Mouse (Mus musculus) liver, postnatal 0 days (tissue): ENCODE results near the gene Prkrip1.

ENCODE experiments used
- CTCF ChIP-seq: sonication (generic); IDR thresholded peaks from 2 replicates; pipeline ENCODE4 v1.5.1; 2016; ENCODE audit warnings: antibody characterized with exemption, low read depth
- EP300 ChIP-seq: IDR thresholded peaks from 2 replicates; pipeline ENCODE4 v1.6.1; 2016; ENCODE audit warnings: antibody characterized with exemption, low read depth, mild to moderate bottlenecking

DNA sequence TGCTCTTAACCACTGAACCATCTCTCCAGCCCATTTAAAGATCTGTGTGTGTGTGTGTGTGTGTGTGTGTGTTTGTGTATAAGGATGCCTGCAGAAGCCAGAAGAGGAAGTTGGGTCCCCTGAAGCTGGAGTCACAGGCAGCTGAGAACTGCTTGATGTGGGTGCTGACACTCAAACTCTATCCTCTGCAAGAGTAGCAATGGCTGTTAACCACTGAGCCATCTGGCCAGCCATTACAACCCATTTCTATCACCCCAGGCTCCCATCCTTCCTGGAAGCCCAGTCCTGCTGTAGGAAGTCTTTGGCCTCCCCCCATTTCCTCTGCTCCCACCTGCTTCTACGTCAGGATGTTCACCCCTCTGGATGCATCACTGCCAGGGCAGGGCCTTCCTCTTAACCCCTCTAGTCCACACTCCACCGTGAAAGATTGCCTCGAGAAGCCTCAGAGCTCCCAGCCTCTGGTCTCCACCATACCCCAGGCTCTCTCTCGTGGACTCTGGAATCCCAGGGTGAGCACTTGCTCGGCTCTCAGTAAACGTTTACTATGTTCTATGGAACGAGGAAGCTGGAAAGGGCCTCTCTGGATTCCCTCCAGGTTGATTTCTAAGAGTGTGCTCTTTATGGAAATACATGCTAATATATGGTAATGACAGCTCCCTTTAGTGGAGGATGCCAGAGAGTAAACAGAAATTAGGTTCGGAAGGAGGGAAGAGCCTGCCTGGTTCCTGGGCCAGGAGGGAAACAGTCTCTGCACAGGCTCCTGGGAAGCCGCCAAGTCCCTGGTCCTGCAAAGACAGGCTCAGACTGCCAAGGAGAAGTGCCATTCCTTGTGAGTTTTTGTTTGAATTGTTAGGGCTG lies 24.9 kb downstream of the Prkrip1 start:
- no peak for TF ChIP-seq CTCF
- no peak for TF ChIP-seq EP300
